Mouse (Mus musculus) erythroblast, embryonic 14.5 days (primary cell): ENCODE data around the gene Gm45785.

Experiments
- GATA1 ChIP-seq: IDR thresholded peaks from 2 replicates; pipeline ENCODE4 v1.6.1; 2012; ENCODE audit warnings: low read length, inconsistent platforms, mixed read lengths
- TAL1 ChIP-seq: IDR thresholded peaks from 3 replicates; pipeline ENCODE4 v1.6.1; 2012; ENCODE audit warnings: low read length, inconsistent platforms, mixed read lengths

DNA sequence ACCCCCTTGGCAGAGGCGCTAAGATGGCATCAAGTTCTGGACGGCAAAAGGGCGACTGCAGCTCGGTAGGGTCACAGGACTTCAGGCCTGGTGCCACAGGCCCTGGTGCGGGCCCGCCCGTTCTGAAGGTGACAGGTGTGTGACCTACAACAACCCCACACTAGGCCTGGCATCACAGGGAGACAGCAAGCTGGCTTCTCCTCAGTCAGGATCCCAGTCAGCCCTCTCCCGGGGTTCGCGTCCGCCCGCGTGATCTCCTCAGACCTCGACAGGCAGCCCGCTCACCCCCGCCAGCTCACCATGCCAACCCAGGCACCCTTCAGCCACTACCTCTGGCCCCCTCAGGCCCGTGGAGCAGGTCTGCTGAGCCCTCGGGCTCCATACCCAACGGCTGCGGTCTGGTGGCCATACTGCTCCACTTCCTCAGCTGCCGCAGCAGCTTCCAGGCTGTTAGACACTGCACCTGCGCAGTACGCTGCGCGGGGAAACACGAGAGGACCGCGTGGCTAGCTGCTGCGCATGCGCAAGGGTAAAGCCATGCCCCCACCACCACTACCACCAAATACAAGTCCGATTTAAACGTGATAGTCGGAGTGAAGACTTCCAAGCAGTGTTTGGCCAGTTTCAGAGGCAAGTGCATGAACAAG is 68.6 kb downstream of the Gm45785 start, which contains the start of gene Syce1:
- TF ChIP-seq TAL1 (no peak), GATA1 (no peak)
